Mouse (Mus musculus) gastrocnemius, adult 18-20 months (tissue): ENCODE measurements around the gene Odf2. TPM values are rescaled to one million over a fixed set of nuclear protein-coding genes. Genes with fewer than 3 reads are reported as not detected.

ENCODE experiments used
- DNase-seq: peaks from one replicate; pipeline ENCODE4 v3.0.0; 2021; ENCODE audit warnings: low spot score
- total RNA-seq, 2 experiments: library from RNA; stranded (reverse); gene quantifications; 2 replicates each; pipeline ENCODE4 v1.2.3; 2021

The Odf2 gene
- total RNA-seq, 2 experiments from 2014 or later = 10.4 to 11.9 TPM

DNA sequence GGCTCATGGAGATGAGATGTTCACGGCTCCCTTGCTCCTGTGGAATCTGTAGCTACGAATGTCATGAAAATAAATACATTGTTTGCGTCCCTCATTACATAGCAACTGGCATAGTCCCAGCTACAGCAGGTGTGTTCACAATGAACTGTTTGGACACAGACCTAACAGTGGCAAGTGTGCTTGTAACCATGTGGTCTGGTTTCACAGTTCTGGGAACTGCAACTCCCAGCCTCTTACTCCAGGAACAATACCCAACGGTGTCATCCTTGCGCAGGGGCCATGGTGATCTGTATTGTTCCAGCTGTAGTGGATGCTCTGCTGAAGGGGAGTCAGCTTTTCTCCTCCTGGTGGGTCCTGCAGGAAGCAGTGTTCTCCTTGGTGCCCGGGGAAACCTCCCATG, 42.2 kb downstream of the Odf2 start:
- no peak for DNase-seq

DNA sequence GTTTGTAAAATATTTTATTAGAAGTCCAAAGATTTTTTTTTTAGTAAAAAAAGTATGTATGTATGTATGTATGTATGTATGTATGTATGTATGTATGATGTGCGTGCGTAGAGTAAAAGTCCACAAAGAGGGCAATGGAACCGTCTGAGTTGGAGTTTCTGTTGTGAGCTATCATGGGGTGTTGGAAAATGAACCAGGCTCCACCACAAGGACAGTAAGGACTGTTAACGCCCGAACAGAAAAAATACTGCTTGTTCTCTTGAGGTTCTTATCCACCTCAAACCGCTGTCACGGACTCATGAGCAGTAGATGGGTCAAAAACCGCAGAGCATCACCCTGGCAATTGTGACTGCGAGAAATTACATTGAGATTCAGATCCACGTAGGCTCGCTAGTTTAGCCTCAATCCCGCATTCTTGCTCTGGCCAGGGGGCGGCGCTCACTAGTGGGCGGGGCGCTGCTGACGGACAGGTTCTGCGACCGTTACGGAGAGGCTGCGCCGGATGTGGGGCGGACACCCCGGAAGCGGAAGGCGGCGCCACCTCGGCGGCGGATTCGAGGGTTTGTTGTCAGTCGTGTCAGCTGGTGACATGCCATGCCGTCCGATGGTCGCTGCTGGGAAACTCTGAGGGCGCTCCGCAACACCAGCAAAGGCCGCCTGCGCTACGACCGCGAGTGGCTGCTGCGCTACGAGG, 46.0 kb downstream of the Odf2 start, which contains the start of gene Gle1:
Gene Gle1, plus strand, starts transcription at position 521 of the 694 bp plus-strand sequence.
- DNase-seq = peak; percentile 96

DNA sequence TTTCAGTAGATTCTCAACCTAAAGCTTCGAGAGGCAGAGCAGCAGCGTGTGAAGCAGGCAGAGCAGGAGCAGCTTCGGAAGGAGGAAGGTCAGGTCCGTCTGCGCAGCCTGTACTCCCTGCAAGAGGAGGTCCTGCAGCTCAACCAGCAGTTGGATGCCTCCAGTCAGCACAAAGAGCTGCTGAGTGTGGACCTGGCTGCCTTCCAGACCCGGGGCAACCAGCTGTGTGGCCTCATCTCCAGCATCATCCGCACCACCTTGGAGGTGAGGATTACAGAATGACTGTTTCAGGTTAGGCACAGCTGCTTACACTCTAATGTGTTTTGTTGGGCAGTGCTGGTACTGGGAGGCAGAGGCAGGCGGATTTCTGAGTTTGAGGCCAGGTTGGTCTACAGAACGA, 51.1 kb downstream of the Odf2 start:
- no peak for DNase-seq

DNA sequence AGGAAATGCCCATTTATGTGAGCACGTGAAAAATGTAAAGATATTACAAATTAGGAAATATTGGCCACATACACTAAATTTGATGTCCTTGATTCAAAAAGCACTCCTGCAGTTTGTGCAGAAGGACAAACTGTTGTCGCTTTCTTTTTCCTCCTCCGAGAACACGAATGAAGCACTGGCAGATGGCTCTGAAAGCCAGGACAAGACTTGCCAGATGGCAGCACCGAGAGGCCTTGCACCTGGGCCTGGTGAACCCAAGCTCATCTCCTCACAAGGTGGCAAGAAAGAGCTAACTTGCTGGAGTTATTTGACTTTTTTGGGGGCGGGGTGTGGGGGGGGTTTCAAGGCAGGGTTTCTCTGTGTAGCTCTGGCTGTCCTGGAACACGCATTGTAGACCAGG, 51.8 kb downstream of the Odf2 start:
- no peak for DNase-seq

DNA sequence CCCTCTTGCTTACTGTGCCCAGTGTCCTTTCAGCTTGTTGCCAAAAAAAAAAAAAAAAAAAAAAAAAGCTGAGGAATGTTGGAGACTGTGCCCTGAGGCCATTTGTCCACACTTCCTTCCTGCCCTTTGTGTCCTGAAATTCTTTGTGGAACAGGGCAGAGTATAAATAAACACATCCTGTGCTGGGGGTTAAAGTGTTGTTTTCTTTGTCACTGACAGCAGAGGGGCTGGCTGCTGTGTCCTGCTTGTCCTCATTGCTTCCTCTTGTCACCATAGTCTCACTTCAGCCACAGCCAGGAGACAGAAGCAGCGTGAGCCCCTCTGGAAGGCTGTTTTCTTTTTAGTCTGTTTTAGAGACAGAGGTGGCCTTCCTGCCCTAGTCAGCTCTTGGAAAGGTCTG, 55.7 kb downstream of the Odf2 start:
- no peak for DNase-seq

DNA sequence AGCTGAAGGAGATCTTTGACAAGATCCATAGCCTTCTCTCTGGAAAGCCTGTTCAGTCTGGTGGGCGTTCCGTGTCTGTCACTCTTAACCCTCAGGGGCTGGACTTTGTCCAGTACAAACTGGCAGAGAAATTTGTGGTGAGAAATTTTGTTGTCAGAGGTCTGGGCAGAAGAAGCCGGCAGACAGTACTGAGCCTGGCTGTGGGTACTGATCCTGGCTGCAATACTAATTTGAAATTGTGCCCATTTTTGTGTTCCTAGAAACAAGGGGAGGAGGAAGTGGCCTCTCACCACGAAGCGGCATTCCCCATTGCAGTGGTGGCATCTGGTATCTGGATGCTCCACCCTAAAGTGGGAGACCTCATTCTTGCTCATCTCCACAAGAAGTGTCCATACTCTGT, 59.9 kb downstream of the Odf2 start:
- no peak for DNase-seq

DNA sequence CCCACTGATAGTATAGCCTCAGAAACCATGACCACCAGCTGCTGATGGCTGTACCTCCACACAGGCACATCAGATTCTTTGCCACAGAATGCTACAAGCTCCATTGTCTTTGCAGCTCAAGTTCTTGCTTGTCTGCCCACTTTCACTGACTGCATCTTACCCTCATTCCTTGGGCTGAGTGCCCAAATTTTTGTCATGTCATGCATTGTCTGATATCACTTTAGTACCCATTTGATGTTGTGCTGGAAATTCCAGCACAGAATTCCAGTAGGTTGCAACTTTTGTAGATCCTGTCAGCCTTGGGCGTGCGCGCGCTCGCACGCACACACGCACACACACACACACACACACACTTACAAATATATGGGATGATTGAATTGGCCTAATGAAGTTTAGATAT, 72.2 kb downstream of the Odf2 start:
- no peak for DNase-seq

DNA sequence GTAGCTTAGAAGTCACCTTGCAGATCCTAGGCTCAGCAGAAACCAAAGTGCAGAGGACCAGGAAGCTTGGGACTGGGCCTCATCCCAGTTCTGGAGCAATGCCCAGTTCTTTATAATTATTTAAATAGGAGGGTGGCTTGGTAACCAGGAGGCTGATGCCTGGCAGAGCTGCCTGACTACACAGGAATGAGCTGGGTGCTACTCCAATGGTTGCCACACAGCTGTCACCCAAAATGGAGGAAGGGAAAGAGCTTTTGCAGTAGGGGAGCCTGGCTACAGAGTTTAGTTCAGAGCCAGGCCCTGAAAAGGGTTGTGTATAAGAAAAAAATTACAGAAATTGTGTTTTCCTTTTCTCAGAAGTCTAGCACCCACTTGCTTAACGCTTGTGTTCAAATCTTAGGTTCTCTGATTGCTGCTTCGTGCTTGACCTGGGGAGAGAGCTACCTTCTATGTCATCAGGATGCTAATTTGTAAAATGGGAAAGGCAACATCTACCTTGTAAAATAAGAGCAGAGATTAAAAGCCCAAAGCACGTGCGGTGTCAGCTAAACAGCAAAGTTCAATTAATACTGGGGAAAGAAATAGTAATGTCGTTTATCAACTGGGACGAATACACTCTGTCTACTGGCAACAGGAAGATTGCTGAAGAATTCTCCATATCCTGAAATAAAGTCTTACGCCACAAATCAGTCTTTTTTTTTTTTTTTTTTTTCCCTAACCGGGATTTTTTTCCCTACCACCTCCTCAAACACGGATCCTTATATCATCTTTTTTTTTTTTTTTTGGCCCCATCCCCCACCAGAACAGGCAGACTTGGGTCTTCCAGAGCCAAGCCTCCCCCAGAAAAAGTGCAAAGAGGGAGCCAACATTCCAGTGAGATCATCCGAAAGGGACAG, 75.6 kb downstream of the Odf2 start:
- peak; percentile 16 for DNase-seq

DNA sequence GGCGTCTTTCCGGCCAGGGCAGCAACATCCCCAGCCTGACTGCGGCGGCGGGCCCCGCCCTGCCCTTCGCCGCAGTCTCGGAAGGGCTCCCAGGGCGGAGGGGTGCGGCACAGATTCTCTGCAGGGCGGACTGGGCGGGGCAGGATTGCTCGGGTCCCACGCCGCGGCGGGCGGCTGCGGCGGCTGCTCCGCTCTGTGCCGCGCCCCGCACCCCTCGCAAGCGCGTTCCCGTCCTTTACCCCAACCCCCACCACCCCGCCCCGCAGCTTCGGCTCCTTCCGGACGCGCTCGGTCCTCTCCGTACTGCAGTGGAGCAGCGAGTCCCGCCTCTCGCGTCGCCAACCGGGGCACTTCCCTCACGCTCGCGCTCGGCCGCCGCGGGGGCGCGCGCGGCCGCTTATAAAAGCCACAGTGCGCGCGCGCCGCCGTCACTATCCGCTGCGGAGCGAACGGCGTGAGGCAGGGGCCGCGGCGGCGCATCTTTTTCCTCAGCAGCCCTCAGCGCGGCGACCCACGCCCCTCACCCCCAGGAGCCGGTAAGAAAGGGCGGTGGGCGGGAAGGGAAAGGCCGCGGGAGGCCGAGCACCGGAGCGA, 76.3 kb downstream of the Odf2 start, which contains the start of gene Sptan1:
Gene Sptan1, plus strand, starts transcription at position 311 of the 594 bp plus-strand sequence.
- peak; percentile 96 for DNase-seq

DNA sequence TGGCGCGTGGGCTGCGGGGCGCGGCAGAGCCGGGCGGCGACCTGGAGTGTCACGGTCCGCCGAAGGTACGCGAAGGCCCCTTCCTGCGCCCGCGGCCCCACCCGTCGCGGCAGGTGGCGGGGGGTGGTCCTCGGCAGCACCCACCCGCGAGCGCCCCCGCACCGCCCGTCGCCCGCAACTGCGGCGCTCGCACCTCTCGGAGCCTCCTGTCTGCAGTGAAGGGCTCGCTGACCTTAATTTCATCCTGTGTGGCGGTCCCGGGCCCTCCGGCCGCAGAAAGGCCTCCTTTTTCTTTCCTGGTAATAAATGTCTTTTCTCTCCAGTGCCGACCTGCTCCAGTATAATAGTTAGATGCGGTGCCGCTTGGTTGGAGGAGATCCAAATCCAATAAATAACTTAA, 76.9 kb downstream of the Odf2 start:
- DNase-seq = peak; percentile 14

DNA sequence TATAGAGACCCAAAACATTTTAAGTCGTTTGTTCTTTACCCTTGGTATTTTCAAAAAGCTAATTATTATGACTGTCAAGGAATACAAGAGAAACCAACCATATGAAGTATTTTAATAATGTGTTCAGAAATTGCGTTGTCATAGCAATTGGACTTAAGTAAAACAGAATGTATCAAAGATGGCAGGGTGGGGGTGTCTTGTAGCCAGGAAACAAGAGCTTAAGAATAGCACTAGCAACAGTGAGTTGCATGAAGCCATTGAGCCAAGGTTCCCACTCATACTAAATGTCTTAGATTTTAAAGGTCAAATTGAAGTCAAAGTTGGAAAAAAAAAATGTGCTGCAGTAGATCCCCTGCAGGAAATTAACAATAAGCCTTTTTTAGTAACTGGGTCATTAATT, 77.8 kb downstream of the Odf2 start:
- DNase-seq = no peak

DNA sequence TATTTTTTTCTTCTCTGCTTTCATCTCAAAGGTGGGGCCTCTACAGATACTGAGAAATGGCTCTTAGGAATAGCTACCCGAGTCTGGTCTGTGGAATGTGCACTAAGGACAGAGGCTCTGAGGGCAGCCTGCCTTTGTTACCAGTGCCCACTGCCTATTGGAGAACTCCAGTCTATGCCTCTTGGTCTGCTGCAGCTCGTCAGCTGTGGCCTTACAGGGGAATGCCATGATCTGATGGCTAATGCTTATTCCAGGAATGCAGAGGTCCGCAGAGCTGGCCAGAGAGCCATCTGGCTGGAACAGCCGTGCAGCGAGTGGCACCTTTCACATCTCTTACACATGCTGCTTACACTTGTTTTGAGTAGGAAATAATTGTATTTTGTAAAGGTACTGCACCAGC, 78.7 kb downstream of the Odf2 start:
- DNase-seq = no peak

DNA sequence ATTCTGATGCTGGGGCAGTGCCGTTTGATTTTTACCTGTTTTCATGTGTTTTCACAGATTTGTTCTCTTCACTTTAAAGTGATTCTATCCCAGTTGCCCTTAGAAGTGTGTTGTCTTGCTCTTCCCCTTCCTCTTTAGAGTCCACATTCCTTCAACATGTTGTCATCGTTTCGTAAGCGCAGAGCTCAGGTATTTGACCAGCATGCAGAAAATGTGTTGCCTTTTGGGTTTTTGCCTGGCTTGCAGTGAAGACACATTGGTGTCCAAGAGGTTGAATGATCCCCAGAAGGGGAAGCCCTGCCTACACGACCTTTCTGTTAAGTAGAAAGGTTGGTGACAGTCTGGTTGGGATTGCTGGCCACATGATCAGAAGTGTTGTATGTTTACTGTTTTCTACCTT, 79.6 kb downstream of the Odf2 start:
- no peak for DNase-seq

DNA sequence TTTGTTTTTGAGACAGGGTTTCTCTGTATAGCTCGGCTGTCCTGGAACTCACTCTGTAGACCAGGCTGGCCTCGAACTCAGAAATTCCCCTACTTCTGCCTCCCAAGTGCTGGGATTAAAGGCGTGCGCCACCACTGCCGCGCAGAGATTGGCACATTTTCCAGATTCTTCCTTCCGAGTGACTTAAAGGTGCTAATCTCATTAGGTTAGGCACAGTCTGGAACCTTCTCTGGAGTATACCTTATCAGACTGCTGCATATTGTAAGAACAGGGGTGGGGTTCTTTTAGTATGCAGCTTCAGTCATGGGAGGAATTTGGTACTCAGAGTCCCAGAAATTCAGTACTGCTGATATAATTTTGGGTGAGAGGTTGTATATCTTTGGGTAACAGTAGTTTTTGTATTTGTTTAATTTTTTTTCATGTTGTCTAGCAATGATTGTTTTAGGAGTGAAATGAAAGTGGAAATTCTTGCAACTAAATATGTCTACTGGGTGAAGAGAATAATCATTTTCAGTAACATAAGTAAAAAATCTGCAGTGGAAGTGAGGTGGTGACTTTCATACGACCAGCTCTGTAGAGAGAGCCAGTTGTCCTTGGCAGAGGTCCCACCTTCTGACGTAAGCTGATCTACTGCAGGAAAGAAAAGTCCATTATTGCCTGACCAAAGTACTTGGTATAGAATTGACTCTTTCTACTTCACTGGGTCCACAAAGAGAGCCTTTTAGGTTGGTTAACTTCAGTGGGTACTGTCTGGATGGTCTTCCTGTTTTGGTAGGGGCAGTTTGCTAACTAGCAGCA, 83.0 kb downstream of the Odf2 start:
- DNase-seq = peak; percentile 78

DNA sequence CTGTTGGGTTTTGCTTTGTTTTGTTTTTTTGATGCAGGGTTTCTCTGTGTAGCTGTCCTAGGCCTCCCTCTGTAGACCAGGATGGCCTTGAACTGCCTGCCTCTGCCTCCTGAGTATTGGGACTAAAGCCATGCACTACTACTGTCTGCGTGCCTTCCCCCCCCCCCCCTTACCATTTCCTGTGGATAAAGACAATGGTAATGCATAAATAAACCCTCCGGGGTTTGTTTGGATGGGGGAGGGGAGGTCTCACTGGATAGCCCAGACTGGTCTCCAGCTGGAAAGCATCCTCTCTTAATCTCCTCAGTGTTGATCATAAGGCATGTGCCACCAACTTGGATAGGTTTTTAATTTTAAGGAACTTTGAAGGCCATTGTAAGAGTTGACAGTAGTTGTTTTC, 84.5 kb downstream of the Odf2 start:
- no peak for DNase-seq

DNA sequence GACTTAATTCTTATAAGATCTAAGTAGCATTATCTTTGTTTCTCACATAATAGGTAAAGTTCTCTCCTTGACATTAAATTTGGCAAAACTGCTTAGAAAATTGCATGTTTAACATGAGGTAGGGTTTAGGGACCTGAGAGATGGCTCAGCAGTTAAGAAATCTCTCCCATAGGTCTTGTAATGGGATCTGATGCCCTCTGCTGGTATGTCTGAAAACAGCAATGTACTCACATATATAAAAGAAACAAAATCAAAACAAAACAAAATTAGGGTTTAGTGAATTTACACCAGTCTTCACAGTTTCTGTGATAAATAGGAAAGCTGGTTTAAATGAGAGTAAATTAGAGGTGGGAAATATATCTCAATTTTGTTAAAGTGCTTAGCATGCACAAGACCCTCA, 88.3 kb downstream of the Odf2 start:
- DNase-seq = peak; percentile 48

DNA sequence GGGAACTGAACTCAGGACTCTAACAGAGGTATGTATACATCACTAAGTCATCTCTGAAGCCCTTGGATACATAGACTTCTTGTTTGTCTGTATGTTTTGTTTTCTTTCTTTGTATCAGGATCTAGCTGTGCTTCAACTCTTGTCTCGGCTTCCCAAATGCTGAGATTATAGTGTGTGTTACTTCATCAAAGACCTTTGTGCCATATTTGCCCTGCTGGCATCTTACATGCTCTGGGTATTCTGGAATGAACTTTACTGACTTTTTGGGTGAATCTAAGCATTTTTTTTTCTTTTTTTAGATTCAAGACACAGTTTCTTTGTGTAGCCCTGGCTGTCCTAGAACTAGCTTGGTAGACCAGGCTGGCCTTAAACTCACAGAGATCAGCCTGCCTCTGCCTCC, 91.6 kb downstream of the Odf2 start:
- no peak for DNase-seq
